Mouse (Mus musculus): ENCODE measurements around the gene Tcf7l2. TPM values are rescaled to one million over a fixed set of nuclear protein-coding genes. Genes with fewer than 3 reads are reported as not detected.

The Tcf7l2 gene
- total RNA-seq, 1 experiment from 2014 or later = 3.1 TPM

DNA sequence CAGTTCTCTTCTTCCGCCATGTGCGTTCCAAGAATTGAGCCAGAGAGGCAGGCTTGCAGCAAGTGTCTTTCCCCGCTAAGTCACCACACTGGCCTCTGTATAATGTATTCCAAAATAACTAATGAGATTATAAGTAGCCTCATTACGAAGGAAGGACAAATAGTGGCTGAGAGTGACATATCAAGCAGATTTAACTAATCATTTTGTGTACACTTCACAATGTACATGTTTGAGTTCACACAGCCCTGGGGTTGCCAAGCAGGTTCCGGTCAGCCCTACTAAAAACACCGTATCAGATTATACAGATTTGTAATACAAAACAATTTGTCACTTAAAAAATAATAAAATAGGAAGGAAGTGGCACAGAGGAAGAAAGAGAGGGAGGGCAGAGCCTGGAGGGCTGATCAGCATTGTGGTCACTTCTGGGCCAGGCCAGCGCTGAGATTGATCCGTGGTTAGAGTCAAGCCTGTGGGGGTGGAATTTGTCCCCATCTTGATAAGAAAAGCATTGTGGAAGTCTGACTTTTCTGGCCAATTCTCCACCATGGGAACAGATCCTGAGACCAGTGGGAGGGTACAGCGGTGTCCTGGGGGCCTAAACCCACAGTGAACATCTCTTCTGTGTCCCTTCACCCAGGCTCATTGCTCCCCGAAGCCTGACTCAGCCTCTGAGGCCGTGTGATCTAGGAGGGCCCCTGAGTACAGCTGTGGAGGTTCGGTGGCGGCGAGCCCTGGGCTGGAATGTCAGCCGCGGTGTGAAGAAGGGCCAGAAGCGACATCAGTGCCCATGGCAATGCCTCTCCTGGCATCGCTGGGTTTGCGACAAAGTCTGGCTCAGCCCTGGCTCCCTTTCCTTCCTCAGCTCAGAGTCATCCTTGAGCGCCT lies 21.9 kb upstream of the Tcf7l2 start:
- no peak for ATAC-seq (replicated peaks in 1 of 2; ENCODE audit: insufficient read depth in 1 of 2, low FRiP score in 2 of 2, low TSS enrichment in 1 of 2, low read depth in 1 of 2, poor library complexity in 2 of 2, severe bottlenecking in 2 of 2)

DNA sequence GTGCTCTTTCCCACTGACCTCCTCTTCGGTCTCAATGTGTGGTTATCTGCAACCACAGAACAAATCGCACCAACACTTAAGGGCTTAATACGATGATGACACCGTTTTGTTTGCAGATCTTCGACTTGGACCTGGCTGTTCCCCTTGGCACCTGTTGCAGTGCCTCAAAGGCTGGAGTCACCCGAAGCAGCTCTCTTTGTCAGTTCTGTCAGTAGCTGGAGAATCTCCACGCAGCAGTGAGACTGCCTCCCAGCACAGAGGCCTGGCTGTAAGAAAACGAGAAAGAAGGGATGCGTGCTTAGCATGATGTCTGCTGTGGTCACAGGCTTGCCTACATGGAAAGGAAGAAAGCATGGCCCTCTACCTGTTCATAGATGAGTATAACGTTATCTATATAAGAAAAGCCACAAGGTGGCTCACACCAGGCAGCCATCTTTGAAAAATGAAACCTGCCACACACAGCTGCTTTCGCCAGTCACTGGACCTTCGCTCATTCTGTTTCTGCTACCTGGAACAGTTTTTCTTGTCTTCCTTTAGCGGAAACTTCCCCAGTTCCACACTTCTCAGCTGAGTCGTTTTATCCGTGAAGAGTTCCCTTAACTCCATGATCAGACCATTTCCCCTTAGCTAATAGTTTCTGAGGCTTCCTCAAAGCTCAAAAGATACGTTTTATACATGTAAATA lies 21.1 kb upstream of the Tcf7l2 start:
- no peak for ATAC-seq (replicated peaks in 1 of 2; ENCODE audit: insufficient read depth in 1 of 2, low FRiP score in 2 of 2, low TSS enrichment in 1 of 2, low read depth in 1 of 2, poor library complexity in 2 of 2, severe bottlenecking in 2 of 2)

DNA sequence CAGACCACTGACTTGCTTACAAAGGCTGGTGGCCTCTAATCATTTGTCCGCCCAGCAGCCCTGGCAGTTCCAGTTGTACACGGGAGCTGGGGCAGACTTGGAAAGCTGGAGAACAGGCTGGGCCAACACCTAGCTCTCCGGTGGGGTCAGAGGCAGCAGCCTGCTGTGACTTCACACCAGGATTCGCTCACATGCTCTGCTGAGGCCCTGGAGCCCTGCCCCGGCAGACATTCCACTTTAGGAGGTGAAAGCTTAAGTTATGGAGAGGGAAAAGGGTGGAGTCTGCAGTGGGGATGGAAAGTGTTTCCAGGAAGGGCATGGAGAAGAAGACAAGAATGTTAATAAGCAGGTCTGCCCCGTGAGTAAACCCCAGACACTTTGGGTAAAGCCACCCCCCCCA lies 19.2 kb upstream of the Tcf7l2 start:
- ATAC-seq (replicated peaks in 1 of 2; ENCODE audit: insufficient read depth in 1 of 2, low FRiP score in 2 of 2, low TSS enrichment in 1 of 2, low read depth in 1 of 2, poor library complexity in 2 of 2, severe bottlenecking in 2 of 2) = no peak

DNA sequence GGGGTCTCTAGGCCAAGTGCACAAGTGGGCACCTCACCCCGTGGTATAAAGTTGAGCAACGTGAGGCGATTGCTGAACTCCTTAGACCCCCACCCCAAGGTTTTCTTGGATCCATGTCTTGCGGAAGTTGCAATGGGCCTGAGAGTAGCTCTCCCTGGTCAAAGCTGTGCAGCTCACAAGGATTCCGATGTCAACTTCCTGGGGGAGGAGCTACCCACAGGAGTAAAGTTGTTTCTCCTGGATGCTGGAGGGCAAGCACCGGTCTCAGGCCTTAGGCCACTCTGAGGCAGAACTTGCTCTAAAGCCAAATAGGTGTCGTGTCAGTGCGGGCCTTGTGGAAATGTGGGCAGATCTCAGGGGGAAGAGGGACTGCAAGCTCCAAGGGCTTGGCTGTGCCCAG lies 12.2 kb upstream of the Tcf7l2 start:
- ATAC-seq (replicated peaks in 1 of 2; ENCODE audit: insufficient read depth in 1 of 2, low FRiP score in 2 of 2, low TSS enrichment in 1 of 2, low read depth in 1 of 2, poor library complexity in 2 of 2, severe bottlenecking in 2 of 2) = no peak

DNA sequence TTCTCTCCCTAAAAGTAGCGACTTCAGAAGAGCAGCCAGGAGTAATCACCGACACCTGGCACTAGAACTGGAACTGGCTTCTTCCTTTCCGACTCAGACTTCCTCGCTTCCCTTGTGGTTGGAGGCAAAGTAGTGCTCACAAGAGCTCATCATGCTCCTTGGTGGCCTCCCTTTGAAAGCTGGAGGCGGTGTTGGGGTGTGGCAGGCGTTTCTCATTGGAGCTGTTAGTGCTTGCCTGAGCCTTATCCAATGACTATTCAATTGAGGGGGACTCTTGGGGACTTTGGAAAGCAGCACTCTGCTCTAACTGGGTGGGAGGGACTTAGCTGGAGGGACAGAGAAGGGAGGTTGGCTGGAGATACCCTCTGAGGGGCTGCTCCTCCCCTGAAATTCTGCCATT lies 9.1 kb upstream of the Tcf7l2 start:
- ATAC-seq (replicated peaks in 1 of 2; ENCODE audit: insufficient read depth in 1 of 2, low FRiP score in 2 of 2, low TSS enrichment in 1 of 2, low read depth in 1 of 2, poor library complexity in 2 of 2, severe bottlenecking in 2 of 2) = peak; percentile 37 to 51

DNA sequence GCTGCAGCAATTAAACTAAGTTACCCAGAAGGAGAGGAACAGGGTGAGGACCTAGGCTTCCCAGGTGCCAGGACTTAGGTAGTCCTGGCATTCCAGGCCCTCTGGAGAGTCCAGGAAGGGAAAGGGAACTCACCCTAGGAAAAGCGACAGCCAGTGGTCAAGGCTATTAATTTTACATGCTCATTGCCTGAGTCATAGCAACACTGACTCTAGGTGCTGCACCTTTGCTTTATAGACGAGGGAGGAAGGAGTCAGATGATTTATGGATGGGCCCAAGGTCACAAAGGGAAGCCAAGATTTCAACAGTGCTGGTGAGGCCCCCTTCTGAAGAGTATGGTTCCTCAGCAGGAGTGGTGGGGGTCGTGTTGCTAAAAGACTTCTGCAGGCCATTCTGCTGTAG lies 8.6 kb upstream of the Tcf7l2 start:
- 0 out of 4 replicates have a peak, but pooled peaks of 1 of the 2 experiments have one; percentile 21 for ATAC-seq (replicated peaks in 1 of 2; ENCODE audit: insufficient read depth in 1 of 2, low FRiP score in 2 of 2, low TSS enrichment in 1 of 2, low read depth in 1 of 2, poor library complexity in 2 of 2, severe bottlenecking in 2 of 2)

DNA sequence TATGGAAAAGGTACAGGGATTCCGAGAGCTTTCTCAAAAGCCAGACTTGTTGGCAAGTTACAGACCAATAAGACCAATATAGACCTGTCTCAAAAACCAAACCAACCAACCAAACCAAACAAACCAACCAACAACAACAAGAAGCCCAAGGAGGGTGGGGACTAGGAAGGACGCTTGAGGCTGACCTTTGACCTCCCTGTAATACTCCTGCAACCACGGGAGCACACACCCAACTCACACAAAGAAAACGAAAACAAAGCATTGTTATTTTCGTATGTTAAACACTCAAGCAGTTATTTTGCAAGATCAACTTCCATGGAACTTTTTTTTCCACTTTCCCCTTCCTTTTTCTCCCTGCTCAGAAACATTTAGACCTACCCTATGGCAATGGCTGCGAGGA lies 5.6 kb upstream of the Tcf7l2 start:
- ATAC-seq (replicated peaks in 1 of 2; ENCODE audit: insufficient read depth in 1 of 2, low FRiP score in 2 of 2, low TSS enrichment in 1 of 2, low read depth in 1 of 2, poor library complexity in 2 of 2, severe bottlenecking in 2 of 2) = no peak

DNA sequence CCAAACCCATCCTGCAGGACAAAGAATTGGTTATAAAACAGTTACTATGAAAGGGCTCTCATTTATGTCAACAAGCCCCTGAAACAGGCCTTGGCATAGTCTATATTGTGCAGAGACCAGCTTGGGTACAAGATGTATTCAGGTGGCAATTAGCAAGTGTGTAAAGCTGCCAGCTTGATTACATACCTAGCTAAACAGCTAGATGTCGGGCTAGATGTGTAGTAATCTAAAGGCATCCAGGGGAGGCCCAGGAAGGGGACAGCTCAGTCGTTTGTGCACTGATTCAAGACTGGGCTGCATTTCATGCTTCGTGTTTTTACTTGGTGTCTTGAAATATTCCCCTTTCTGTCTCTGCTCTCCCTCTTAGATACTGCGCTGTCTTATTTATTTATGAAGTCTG lies 1.9 kb upstream of the Tcf7l2 start:
- no peak for ATAC-seq (replicated peaks in 1 of 2; ENCODE audit: insufficient read depth in 1 of 2, low FRiP score in 2 of 2, low TSS enrichment in 1 of 2, low read depth in 1 of 2, poor library complexity in 2 of 2, severe bottlenecking in 2 of 2)

DNA sequence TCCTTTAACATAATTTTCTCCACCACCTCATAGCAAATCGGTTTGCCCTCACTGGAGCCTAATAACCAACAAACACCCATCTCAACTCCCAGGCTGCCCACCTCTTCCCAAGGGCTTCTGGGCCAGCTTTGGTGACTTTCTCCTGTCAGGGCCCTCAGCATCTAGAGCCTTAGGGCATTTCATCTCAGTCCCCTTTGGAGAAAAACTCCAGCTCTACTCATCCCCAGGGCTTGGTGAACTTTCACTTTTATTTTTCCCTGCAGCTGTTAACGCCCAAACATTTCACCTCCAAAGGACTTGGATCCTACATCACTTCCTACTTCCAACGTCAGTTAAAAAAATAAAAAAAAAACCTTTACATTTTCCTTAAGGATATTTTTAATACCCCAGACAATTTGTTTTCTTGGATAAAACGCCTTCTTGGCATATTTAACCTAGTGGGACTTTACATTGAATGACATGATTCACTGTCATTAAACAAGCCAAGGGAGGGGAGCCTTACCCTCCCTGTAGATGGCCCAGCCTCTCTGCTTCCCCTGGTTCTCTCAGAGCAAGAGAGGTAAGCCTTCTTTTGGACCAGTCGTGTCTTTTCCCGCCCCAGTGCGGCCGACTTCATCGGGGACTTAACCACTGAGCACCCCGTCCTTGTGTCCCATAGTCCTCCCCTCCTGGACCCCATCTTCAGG lies 724 bp upstream of the Tcf7l2 start:
- ATAC-seq (replicated peaks in 1 of 2; ENCODE audit: insufficient read depth in 1 of 2, low FRiP score in 2 of 2, low TSS enrichment in 1 of 2, low read depth in 1 of 2, poor library complexity in 2 of 2, severe bottlenecking in 2 of 2) = peak; percentile 18 to 25; a peak in 3 of 4 replicates

DNA sequence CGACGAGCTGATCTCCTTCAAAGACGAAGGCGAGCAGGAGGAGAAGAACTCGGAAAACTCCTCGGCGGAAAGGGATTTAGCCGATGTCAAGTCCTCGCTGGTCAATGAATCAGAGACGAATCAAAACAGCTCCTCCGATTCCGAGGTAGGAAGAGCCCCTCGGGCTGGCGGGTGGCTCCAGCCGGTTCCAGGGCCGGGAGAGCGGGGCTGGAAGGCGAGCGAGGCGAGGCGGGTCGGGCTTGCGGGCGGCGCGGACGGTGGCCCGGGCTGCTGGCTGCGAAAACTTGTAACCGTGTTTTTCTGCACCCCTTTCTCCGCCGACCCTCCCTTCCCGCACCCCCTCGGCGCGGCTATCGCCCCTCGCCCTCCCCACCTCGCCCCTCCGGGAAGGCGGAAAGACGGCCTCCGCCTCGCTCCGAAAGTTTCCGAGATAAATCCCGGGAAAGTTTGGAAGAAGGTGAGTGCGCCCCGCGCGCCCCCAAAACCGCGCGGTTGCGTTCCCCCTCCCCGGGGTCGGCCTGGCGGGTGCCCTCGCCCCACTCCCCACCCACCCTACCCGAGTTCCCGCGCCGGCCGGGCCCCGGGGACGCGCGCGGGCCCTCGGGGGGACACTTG lies 873 bp downstream of the Tcf7l2 start:
- ATAC-seq (replicated peaks in 1 of 2; ENCODE audit: insufficient read depth in 1 of 2, low FRiP score in 2 of 2, low TSS enrichment in 1 of 2, low read depth in 1 of 2, poor library complexity in 2 of 2, severe bottlenecking in 2 of 2) = no peak

DNA sequence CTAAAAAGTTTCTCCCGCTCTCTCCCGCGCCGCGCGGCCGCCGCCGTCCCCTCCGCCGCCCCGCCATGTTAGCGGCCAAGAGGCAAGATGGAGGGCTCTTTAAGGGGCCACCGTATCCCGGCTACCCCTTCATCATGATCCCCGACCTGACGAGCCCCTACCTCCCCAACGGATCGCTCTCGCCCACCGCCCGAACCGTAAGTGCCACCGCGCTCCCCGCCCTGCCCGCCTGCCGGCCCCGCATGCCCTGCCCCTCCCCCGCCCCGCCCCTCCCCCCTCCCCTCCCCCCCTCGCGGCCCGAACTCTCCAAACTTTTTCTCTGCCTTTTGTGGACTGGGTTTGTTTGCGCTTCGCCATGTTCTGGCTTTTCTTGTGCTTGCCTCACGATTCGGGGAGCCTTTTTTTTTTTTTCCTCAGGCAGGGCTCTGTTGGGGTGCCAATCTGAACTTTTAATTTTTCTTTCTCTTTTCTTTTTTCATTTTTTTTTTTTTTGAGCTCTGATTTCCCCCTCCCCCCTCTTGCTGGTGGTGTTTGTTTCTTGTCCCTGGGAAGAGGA lies 1.5 kb downstream of the Tcf7l2 start:
- ATAC-seq (replicated peaks in 1 of 2; ENCODE audit: insufficient read depth in 1 of 2, low FRiP score in 2 of 2, low TSS enrichment in 1 of 2, low read depth in 1 of 2, poor library complexity in 2 of 2, severe bottlenecking in 2 of 2) = no peak

DNA sequence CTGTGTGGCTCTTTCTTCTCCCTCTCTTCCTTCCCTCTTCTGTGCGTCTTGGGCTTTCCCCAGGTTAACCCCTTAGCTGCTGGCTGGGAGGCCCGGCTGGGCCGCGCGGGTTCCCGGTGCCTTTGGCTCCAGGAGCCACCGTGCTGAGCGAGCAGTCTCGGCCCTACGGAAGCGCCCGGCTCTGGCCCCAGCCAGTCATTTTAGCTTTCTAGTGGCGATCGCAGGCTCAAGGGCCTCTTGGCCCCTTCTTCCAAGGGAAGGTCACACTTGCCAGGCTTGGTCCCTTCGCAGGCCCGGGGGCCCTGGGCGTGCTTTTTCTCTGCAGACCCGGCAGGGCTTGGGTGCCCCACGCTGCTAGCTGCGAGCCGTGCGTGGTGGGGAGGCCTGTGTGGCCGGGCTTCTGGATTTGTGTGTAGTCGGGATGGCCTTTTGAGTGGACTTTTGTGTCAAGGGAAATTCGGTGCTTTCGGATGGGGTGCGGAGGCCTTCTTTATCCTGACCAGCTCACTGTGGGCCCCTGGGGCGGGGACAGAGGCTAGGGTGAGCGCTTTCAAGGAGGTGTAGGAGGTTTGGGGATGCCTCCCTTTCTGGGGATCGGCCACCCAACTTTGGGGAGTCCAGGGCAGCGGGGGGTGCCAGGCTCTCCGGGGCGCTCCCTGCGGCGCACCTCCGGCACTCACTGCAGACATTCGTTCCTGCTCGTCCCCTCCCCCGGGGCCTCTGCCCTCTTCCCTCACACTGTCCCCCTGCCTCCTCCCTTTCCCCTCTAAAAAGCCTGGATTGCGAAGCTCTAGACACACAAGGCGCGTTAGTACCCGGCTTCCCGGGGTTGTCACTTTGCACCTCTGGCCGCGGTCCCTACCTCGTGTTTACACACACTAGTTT lies 2.2 kb downstream of the Tcf7l2 start:
- 0 out of 4 replicates have a peak, but pooled peaks of 1 of the 2 experiments have one; percentile 20 for ATAC-seq (replicated peaks in 1 of 2; ENCODE audit: insufficient read depth in 1 of 2, low FRiP score in 2 of 2, low TSS enrichment in 1 of 2, low read depth in 1 of 2, poor library complexity in 2 of 2, severe bottlenecking in 2 of 2)

DNA sequence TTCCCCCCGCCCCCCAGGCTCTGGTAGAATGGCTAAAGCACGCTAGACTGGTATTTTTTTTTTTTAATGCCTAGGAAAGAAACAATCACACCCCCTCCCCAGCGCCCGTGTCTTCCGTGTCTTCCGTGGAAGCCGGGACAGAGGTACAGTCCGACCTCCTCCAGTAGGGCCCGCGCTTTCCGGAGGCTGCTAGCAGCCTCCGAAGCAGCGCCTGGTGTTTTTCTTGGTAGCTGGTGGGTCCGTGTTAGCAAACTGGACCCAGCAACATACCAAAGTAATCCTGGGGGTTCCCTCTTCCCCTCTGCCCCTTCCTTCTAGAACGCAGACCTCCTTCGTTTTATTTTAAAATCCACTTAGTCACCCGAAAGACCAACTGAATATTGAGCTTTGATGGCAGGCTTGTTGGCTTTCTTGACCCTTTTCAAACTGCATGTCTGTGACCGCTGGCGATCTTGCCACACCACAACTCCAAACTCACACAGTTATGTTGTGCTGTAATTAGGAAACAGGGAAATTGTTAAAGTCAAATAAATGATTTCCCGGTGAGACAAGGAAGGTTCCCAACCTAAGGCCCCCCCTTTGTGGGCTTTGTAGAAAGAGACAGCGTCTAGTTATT lies 3.1 kb downstream of the Tcf7l2 start:
- 0 out of 4 replicates have a peak, but pooled peaks of 1 of the 2 experiments have one; percentile 5 for ATAC-seq (replicated peaks in 1 of 2; ENCODE audit: insufficient read depth in 1 of 2, low FRiP score in 2 of 2, low TSS enrichment in 1 of 2, low read depth in 1 of 2, poor library complexity in 2 of 2, severe bottlenecking in 2 of 2)

DNA sequence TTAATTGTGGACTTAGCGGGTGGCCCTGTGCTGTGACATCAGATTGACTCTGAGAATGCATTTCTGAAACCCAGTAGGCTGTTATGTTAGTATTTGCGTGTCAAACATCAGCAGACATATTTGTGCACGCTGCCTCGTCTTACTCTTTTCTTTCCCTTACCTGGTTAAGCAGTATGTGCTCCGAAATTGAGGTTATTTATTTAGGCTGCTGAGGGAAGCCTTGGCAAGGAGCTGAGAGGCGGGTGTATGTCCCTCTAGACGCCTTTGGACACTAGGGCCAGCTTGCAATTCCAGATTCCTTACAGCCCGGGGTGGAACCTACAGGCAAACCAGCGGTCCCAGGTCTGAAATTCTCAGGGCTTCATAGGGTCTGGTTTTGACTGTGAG lies 3.6 kb downstream of the Tcf7l2 start:
- ATAC-seq (replicated peaks in 1 of 2; ENCODE audit: insufficient read depth in 1 of 2, low FRiP score in 2 of 2, low TSS enrichment in 1 of 2, low read depth in 1 of 2, poor library complexity in 2 of 2, severe bottlenecking in 2 of 2) = no peak

DNA sequence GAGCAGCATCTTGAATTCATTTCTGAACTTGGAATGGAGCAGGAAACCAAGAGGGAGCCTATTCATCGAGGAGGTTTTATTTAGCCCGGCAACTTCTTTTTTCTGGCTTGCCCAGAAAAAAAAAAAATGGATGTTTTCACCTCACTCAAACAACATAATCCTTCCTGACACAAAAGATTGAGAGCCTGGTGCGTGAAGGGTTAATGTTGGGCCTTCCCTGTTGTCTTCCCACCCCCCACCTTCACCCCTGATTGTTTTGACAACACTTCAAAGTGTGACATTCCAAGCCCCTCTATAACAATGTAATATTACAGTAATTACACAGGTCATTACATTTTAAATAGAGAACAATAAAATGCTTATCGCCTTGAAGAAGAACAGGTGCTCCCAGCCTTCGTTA lies 4.6 kb downstream of the Tcf7l2 start:
- no peak for ATAC-seq (replicated peaks in 1 of 2; ENCODE audit: insufficient read depth in 1 of 2, low FRiP score in 2 of 2, low TSS enrichment in 1 of 2, low read depth in 1 of 2, poor library complexity in 2 of 2, severe bottlenecking in 2 of 2)

DNA sequence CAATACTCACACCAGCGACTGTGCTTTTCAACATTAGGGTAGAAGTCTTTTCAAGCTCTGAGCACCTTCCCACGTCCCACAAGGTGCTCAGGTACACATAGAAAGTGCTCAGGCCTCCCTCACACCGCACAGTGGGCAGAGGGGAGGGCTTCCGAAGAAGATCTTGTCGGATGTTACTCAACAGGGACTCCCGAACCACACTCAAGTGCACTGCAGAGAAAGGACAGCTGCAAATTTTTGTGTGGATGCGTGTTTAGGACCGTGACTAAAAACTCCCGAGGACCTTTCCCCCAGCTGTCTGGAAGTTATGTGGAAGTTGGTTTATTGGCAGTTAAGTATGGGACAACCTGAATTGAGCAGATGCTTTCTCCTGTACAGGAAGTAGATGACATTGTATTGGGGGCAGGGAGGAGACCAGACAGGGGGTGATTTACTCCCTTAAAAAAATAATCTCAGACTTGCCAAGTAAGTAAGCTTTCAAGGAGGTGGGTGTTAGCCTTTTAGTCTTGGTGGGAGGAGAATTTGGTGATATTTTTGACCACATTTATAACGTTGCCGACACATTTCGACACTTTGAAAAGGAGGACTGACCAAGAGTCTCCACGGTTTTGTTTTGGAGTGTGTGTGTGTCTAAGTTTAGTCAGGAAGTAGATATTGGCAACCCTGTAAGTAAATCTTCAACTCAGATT lies 5.8 kb downstream of the Tcf7l2 start:
- peak in 1 of 2 experiments; percentile 21; a peak in 1 of 4 replicates for ATAC-seq (replicated peaks in 1 of 2; ENCODE audit: insufficient read depth in 1 of 2, low FRiP score in 2 of 2, low TSS enrichment in 1 of 2, low read depth in 1 of 2, poor library complexity in 2 of 2, severe bottlenecking in 2 of 2)
